Mouse (Mus musculus): ENCODE results near the gene Kri1. TPM values are rescaled to one million over a fixed set of nuclear protein-coding genes. Genes with fewer than 3 reads are reported as not detected.
"Not testable (repeated sequence)": the region's sequence is repeated elsewhere in the genome, so short reads cannot be mapped to it uniquely, and the experiment has no call there.

The Kri1 gene
- total and polyA plus RNA-seq, 2 experiments, result 6.5 to 9.7 TPM

- H3K36me3 ChIP-seq (ENCODE audit: control insufficient read depth, insufficient read depth, low read length), result peaks cover 26% of the 10 kb centered on the region; the same call in 1 of the 2 replicates
- H3K79me2 ChIP-seq (ENCODE audit: control insufficient read depth, insufficient read depth, low read length), result no peaks in the 10 kb centered on the region
- no peak for TF ChIP-seq POLR2A (IDR thresholded peaks at IDR 0.05; ENCODE audit: extremely low read depth, insufficient read depth, low read length)
- no peak for TF ChIP-seq CTCF (IDR thresholded peaks at IDR 0.05; ENCODE audit: low read depth, low read length)
- WGBS, result 93% methylated on average over 9 of the region's 9 CpGs
- H3K27me3 ChIP-seq (ENCODE audit: control insufficient read depth, insufficient read depth, low read length), result no peaks in the 10 kb centered on the region
- no peak overlapping the region for H3K27ac ChIP-seq (replicated peaks; ENCODE audit: insufficient read depth, low read depth, low read length)
- H3K9ac ChIP-seq (ENCODE audit: low read depth, low read length), result no peak overlapping the region
- H3K4me3 ChIP-seq (ENCODE audit: insufficient read depth, low read depth, low read length), result no peak overlapping the region
- no peak for DNase-seq (ENCODE audit: extremely low read depth, low read depth, low spot score)
- no peaks in the 10 kb centered on the region for H3K4me1 ChIP-seq (ENCODE audit: control insufficient read depth, insufficient read depth, low read length)
These were observed 15.4 kb downstream of the Kri1 start for GRCm38 (mm10) chr9:21272391-21272790.

- peaks cover 26% of the 10 kb centered on the region; the same call in 1 of the 2 replicates for H3K36me3 ChIP-seq (ENCODE audit: control insufficient read depth, insufficient read depth, low read length)
- H3K4me1 ChIP-seq (ENCODE audit: control insufficient read depth, insufficient read depth, low read length); H3K27me3 ChIP-seq (ENCODE audit: control insufficient read depth, insufficient read depth, low read length); H3K27ac ChIP-seq (replicated peaks; ENCODE audit: insufficient read depth, low read depth, low read length); H3K4me3 ChIP-seq (ENCODE audit: insufficient read depth, low read depth, low read length); DNase-seq (ENCODE audit: extremely low read depth, low read depth, low spot score); H3K79me2 ChIP-seq (ENCODE audit: control insufficient read depth, insufficient read depth, low read length); H3K9ac ChIP-seq (ENCODE audit: low read depth, low read length): not testable (repeated sequence)
- 79% methylated on average over 5 of the region's 5 CpGs for WGBS
These were observed 18.2 kb downstream of the Kri1 start for GRCm38 (mm10) chr9:21269590-21269989.

- no peak for DNase-seq (ENCODE audit: extremely low read depth, low read depth, low spot score)
- H3K4me1 ChIP-seq (ENCODE audit: control insufficient read depth, insufficient read depth, low read length), result peaks cover 3% of the 10 kb centered on the region; the same call in 1 of the 2 replicates
- no peaks in the 10 kb centered on the region for H3K27me3 ChIP-seq (ENCODE audit: control insufficient read depth, insufficient read depth, low read length)
- peaks cover 7% of the 10 kb centered on the region; the same call in 1 of the 2 replicates for H3K79me2 ChIP-seq (ENCODE audit: control insufficient read depth, insufficient read depth, low read length)
- H3K36me3 ChIP-seq (ENCODE audit: control insufficient read depth, insufficient read depth, low read length), result peaks cover 25% of the 10 kb centered on the region; the same call in 1 of the 2 replicates
- no peak overlapping the region for H3K27ac ChIP-seq (replicated peaks; ENCODE audit: insufficient read depth, low read depth, low read length)
- H3K4me3 ChIP-seq (ENCODE audit: insufficient read depth, low read depth, low read length), result no peak overlapping the region
- no peak overlapping the region for H3K9ac ChIP-seq (ENCODE audit: low read depth, low read length)
- 97% methylated on average over 16 of the region's 16 CpGs for WGBS
- TF ChIP-seq POLR2A (IDR thresholded peaks at IDR 0.05; ENCODE audit: extremely low read depth, insufficient read depth, low read length) (no peak), CTCF (IDR thresholded peaks at IDR 0.05; ENCODE audit: low read depth, low read length) (no peak)
These were observed 19.5 kb downstream of the Kri1 start for GRCm38 (mm10) chr9:21268305-21268704.

GRCm38 (mm10) chr9:21266889-21267288, 20.9 kb downstream of the Kri1 start:
- Histone ChIP-seq H3K4me1 (ENCODE audit: control insufficient read depth, insufficient read depth, low read length) (peaks cover 5% of the 10 kb centered on the region; the same call in 1 of the 2 replicates), H3K27me3 (ENCODE audit: control insufficient read depth, insufficient read depth, low read length) (no peaks in the 10 kb centered on the region), H3K4me3 (ENCODE audit: insufficient read depth, low read depth, low read length) (no peak overlapping the region), H3K27ac (replicated peaks; ENCODE audit: insufficient read depth, low read depth, low read length) (no peak overlapping the region), H3K36me3 (ENCODE audit: control insufficient read depth, insufficient read depth, low read length) (peaks cover 19% of the 10 kb centered on the region; the same call in 1 of the 2 replicates), H3K79me2 (ENCODE audit: control insufficient read depth, insufficient read depth, low read length) (peaks cover 7% of the 10 kb centered on the region; the same call in 1 of the 2 replicates), H3K9ac (ENCODE audit: low read depth, low read length) (no peak overlapping the region)
- DNase-seq (ENCODE audit: extremely low read depth, low read depth, low spot score), result no peak
- 72% methylated on average over 5 of the region's 5 CpGs for WGBS
- no peak for TF ChIP-seq POLR2A (IDR thresholded peaks at IDR 0.05; ENCODE audit: extremely low read depth, insufficient read depth, low read length)
- TF ChIP-seq CTCF (IDR thresholded peaks at IDR 0.05; ENCODE audit: low read depth, low read length), result no peak

- peak; percentile 86 for DNase-seq (ENCODE audit: extremely low read depth, low read depth, low spot score)
These were observed 22.2 kb downstream of the Kri1 start for GRCm38 (mm10) chr9:21265611-21266010.

GRCm38 (mm10) chr9:21265000-21265561, 22.7 kb downstream of the Kri1 start, which contains the start of gene Atg4d:
Gene Atg4d, plus strand, starts transcription at chr9:21265293.
- under 1% methylated on average over 49 of the region's 49 CpGs for WGBS

More at GRCm38 (mm10) chr9:21265611-21266010, 22.2 kb downstream of the Kri1 start:
- Histone ChIP-seq H3K9ac (ENCODE audit: low read depth, low read length) (peak overlapping the region; percentile 83), H3K4me3 (ENCODE audit: insufficient read depth, low read depth, low read length) (peak overlapping the region; percentile 73), H3K79me2 (ENCODE audit: control insufficient read depth, insufficient read depth, low read length) (peaks cover 7% of the 10 kb centered on the region; the same call in 1 of the 2 replicates), H3K27ac (replicated peaks; ENCODE audit: insufficient read depth, low read depth, low read length) (peak overlapping the region; percentile 86), H3K36me3 (ENCODE audit: control insufficient read depth, insufficient read depth, low read length) (peaks cover 10% of the 10 kb centered on the region; the same call in 1 of the 2 replicates), H3K27me3 (ENCODE audit: control insufficient read depth, insufficient read depth, low read length) (no peaks in the 10 kb centered on the region), H3K4me1 (ENCODE audit: control insufficient read depth, insufficient read depth, low read length) (peaks cover 8% of the 10 kb centered on the region)
- 0 out of 2 replicates have a peak, but pooled peaks have one; percentile 38 for TF ChIP-seq POLR2A (IDR thresholded peaks at IDR 0.05; ENCODE audit: extremely low read depth, insufficient read depth, low read length)
- TF ChIP-seq CTCF (IDR thresholded peaks at IDR 0.05; ENCODE audit: low read depth, low read length), result no peak
- 2% methylated on average over 11 of the region's 11 CpGs for WGBS

More at GRCm38 (mm10) chr9:21265000-21265561, 22.7 kb downstream of the Kri1 start, which contains the start of gene Atg4d:
- Histone ChIP-seq H3K27ac (replicated peaks; ENCODE audit: insufficient read depth, low read depth, low read length) (peak within 1 kb of the TSS; percentile 86), H3K79me2 (ENCODE audit: control insufficient read depth, insufficient read depth, low read length) (peaks cover 7% of the 10 kb centered on the region; the same call in 1 of the 2 replicates), H3K9ac (ENCODE audit: low read depth, low read length) (peak within 1 kb of the TSS; percentile 83), H3K4me3 (ENCODE audit: insufficient read depth, low read depth, low read length) (peak within 1 kb of the TSS; percentile 73), H3K4me1 (ENCODE audit: control insufficient read depth, insufficient read depth, low read length) (peaks cover 8% of the 10 kb centered on the region), H3K27me3 (ENCODE audit: control insufficient read depth, insufficient read depth, low read length) (no peaks in the 10 kb centered on the region), H3K36me3 (ENCODE audit: control insufficient read depth, insufficient read depth, low read length) (peaks cover 10% of the 10 kb centered on the region; the same call in 1 of the 2 replicates)
- TF ChIP-seq POLR2A (IDR thresholded peaks at IDR 0.05; ENCODE audit: extremely low read depth, insufficient read depth, low read length), result peak; percentile 94
- no peak for TF ChIP-seq CTCF (IDR thresholded peaks at IDR 0.05; ENCODE audit: low read depth, low read length)
- DNase-seq (ENCODE audit: extremely low read depth, low read depth, low spot score), result peak; percentile 94
